Mouse (Mus musculus): Measurements from ENCODE around the gene Samd9l.
"Not testable (repeated sequence)": the region's sequence is repeated elsewhere in the genome, so short reads cannot be mapped to it uniquely, and the experiment has no call there.

DNA sequence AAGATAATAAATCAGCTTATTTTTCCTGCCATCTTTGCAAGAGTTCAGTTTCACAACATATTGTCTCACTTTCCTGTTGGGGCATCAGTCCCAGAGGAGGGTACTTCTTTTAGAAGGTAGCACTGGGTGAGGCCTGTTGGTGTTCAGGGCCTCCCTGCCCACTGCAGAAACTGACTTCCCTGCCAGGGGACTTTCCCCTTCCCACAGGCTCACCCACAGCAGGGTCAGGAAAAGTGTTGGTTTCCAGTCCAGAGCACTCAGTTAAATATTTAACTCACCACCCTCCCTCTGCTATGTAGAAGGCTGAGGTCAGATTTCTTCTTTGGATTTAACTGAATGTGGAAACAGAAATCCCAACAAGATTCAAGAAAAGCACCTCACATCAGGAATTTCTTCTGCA is 26.0 kb upstream of the Samd9l start:
- TF ChIP-seq TAL1, GATA1 (IDR thresholded peaks at IDR 0.05; ENCODE audit: low read length): not testable (repeated sequence)

Measured in erythroblast, embryonic 14.5 days (primary cell).